ENCODE assay signal across 8 mouse cellular contexts in genomic region chr3:62603231-62604046, GRCm38 (mm10). TPM values are rescaled to one million over a fixed set of nuclear protein-coding genes. Genes with fewer than 3 reads are reported as not detected.
DNase-seq lines count a peak whose midpoint lies in the region; ATAC-seq and TF ChIP-seq lines count a peak whose summit lies in the region.

No protein-coding gene starts in this region.

- no peak overlapping the region for H3K9ac ChIP-seq in stomach, embryonic 15.5 days

- 1% methylated on average over 40 of the region's 40 CpGs for WGBS in hindbrain, embryonic 10.5 days
- WGBS in stomach, embryonic 15.5 days, result under 1% methylated on average over 40 of the region's 40 CpGs

- H3K4me2 ChIP-seq in stomach, embryonic 15.5 days, result peak overlapping the region; percentile 77

- H3K27me3 ChIP-seq in hindbrain, embryonic 10.5 days (ENCODE audit: insufficient read depth, poor library complexity, severe bottlenecking), result peaks cover 30% of the 10 kb centered on the region
- H3K27me3 ChIP-seq in stomach, embryonic 15.5 days (replicated peaks), result peaks cover 7% of the 10 kb centered on the region; the same call in 1 of the 2 replicates

- H3K36me3 ChIP-seq in hindbrain, embryonic 10.5 days, result no peaks in the 10 kb centered on the region
- H3K36me3 ChIP-seq in stomach, embryonic 15.5 days, result no peaks in the 10 kb centered on the region

- peak; percentile 90 for ATAC-seq in megakaryocyte, adult 5-6 weeks (ENCODE audit: poor library complexity, severe bottlenecking)
- ATAC-seq in stomach, embryonic 15.5 days (ENCODE audit: insufficient read depth, low FRiP score, low read depth), result no peak
- ATAC-seq in CD4-positive, CD25-positive, alpha-beta regulatory T cell, adult 4 months, result no peak

- H3K4me3 ChIP-seq in cortical plate, adult 2 months (ENCODE audit: insufficient read depth, low read length), result peak overlapping the region; percentile 35
- H3K4me3 ChIP-seq in hindbrain, embryonic 10.5 days, result peak overlapping the region; percentile 55
- peak overlapping the region; percentile 38 for H3K4me3 ChIP-seq in stomach, embryonic 15.5 days (replicated peaks)

- no peak for TF ChIP-seq POLR2A in cortical plate, adult 2 months (IDR thresholded peaks at IDR 0.05; ENCODE audit: extremely low read depth, insufficient read depth, low read length)

- no peaks in the 10 kb centered on the region for H3K4me1 ChIP-seq in cortical plate, adult 2 months (ENCODE audit: control insufficient read depth, insufficient read depth, low read length)
- H3K4me1 ChIP-seq in hindbrain, embryonic 10.5 days (replicated peaks), result peaks cover 15% of the 10 kb centered on the region
- H3K4me1 ChIP-seq in stomach, embryonic 15.5 days, result no peaks in the 10 kb centered on the region

- no peaks in the 10 kb centered on the region for H3K9me3 ChIP-seq in hindbrain, embryonic 10.5 days
- H3K9me3 ChIP-seq in stomach, embryonic 15.5 days, result no peaks in the 10 kb centered on the region

- H3K27ac ChIP-seq in cortical plate, adult 2 months (ENCODE audit: insufficient read depth, low read length), result no peak overlapping the region
- peak overlapping the region; percentile 46; the same call in 1 of the 2 replicates for H3K27ac ChIP-seq in hindbrain, embryonic 10.5 days
- no peak overlapping the region for H3K27ac ChIP-seq in stomach, embryonic 15.5 days

- DNase-seq in kidney, postnatal 10 days, result peak; percentile 4
- DNase-seq in kidney, postnatal 36 days, result no peak
- DNase-seq in hindbrain, embryonic 10.5 days (ENCODE audit: low spot score), result peak; percentile 50
- DNase-seq in cerebellum, adult 8-10 months, result no peak

- no peak for TF ChIP-seq CTCF in cortical plate, adult 2 months (IDR thresholded peaks at IDR 0.05; ENCODE audit: extremely low read depth, insufficient read depth, low read length)

RNA-seq across cellular contexts. Expression of gene Gpr149, which starts 1.5 kb away (rescaled TPM):
- 0.26 and 1.0 TPM in 2 replicates for polyA plus RNA-seq in cortical plate, adult 2 months (2012; rRNA removed)
- polyA plus RNA-seq in hindbrain, embryonic 10.5 days (2016; fragmentation: Nextera tagmentation; extraction: Ambion mirVana), result 0.30 and 0.39 TPM in 2 replicates
- total RNA-seq in megakaryocyte, adult 5-6 weeks (2015), result 0.29 TPM in 1 of 2 replicates, not detected in the other
- total RNA-seq in megakaryocyte, adult 5-6 weeks (2017), result 0.26 TPM in 1 of 2 replicates, not detected in the other
- polyA plus RNA-seq in stomach, embryonic 15.5 days (2015; fragmentation: Nextera tagmentation; extraction: Ambion mirVana), result 0.05 and 0.13 TPM in 2 replicates
- not detected for polyA plus RNA-seq in CD4-positive, CD25-positive, alpha-beta regulatory T cell, adult 4 months (2017; shearing (Covaris generic))

Comparison
In these comparisons a context has a peak if more than half of its experiments do, and no peak if none do; other contexts are left out.
1. DNase-seq: peak in kidney, postnatal 10 days (single experiment) and hindbrain, embryonic 10.5 days (single experiment); none in kidney, postnatal 36 days (0 of 2) and cerebellum, adult 8-10 months (single experiment).
2. Peak in every context shown above with its lines, with median percentiles within 50 percentile points of each other: H3K4me3 ChIP-seq.